Mouse (Mus musculus) ES-Bruce4 (cell line): ENCODE measurements around the gene Mybpc2. TPM values are rescaled to one million over a fixed set of nuclear protein-coding genes. Genes with fewer than 3 reads are reported as not detected.

ENCODE experiments used
- H3K27ac ChIP-seq: 2 replicates; pipeline ENCODE4 v1.5.1; 2012; ENCODE audit warnings: low read length, inconsistent platforms; ENCODE audit not compliant: insufficient read depth
- H3K27me3 ChIP-seq: 2 replicates; pipeline ENCODE4 v1.6.1; 2012; ENCODE audit warnings: mild to moderate bottlenecking, low read length, inconsistent platforms; ENCODE audit not compliant: control insufficient read depth, poor library complexity, insufficient read depth, severe bottlenecking
- H3K36me3 ChIP-seq: 2 replicates; pipeline ENCODE4 v1.6.1; 2012; ENCODE audit warnings: inconsistent platforms, mild to moderate bottlenecking, low read length, moderate library complexity; ENCODE audit not compliant: control insufficient read depth, poor library complexity, insufficient read depth, severe bottlenecking
- H3K4me1 ChIP-seq: one replicate; pipeline ENCODE4 v1.8.1; 2011; ENCODE audit warnings: low read length; ENCODE audit not compliant: control insufficient read depth, insufficient read depth
- H3K4me3 ChIP-seq: 2 replicates; pipeline ENCODE4 v1.5.1; 2011; ENCODE audit warnings: low read depth, mild to moderate bottlenecking, low read length
- H3K9ac ChIP-seq: 2 replicates; pipeline ENCODE4 v1.6.1; 2012; ENCODE audit warnings: low read depth, mild to moderate bottlenecking, inconsistent platforms; ENCODE audit not compliant: poor library complexity, severe bottlenecking
- H3K9me3 ChIP-seq: replicated peaks from 2 replicates; pipeline ENCODE4 v1.6.1; 2012; ENCODE audit warnings: mild to moderate bottlenecking, low read length, inconsistent platforms; ENCODE audit not compliant: control insufficient read depth, poor library complexity, insufficient read depth, severe bottlenecking
- CTCF ChIP-seq: IDR thresholded peaks from one replicate; pipeline ENCODE4 v1.8.1; 2011; ENCODE audit warnings: low read depth, low read length
- EP300 ChIP-seq: IDR thresholded peaks from 2 replicates; pipeline ENCODE4 v1.6.1; 2011; ENCODE audit warnings: low read depth, low read length; ENCODE audit not compliant: insufficient read depth
- POLR2A ChIP-seq: IDR thresholded peaks from one replicate; pipeline ENCODE4 v1.8.1; 2011; ENCODE audit warnings: low read length; ENCODE audit not compliant: insufficient read depth
- polyA plus RNA-seq: library from polyadenylated mRNA; stranded (reverse); fragments of >200 nt; gene quantifications from 2 replicates; pipeline ENCODE4 v1.2.4, GENCODE M21; 2011; ENCODE audit warnings: low read depth; ENCODE audit not compliant: missing spikeins, insufficient read depth, insufficient read length

Mybpc2 gene
- polyA plus RNA-seq, 1 experiment, result 2.5 TPM

DNA sequence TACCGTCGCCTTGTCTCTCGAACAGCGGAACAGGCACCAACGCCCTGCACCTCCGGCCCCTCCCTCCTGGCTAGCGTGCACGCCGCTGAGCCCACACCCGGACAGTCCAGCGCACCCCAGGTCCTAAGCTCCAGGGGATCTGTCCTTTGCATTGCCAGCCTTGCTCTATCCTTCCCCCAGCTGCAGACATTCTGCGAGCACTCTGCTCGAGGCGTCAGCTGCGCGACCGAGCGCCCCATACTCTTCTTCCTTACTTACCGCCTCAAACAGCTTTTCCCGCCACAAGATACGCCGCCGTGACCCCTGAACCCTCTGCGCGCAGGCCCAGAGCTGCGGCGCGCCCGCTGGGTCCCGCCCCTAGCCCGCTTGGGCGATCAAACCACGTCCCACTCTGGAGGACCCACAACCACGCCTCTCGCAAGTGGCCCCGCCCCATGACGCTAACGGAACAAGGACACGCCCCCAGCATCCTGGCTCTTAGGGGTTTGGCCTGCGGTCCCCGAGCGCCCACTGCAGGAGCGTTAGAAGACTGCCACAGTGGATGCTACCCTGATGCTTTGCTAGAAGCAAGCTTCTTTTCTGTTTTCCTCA is 24.1 kb upstream of the Mybpc2 start, which contains the start of gene Pold1:
Pold1 (minus strand) TSS at position 353 of the 591 bp plus-strand sequence.
- H3K9me3 ChIP-seq, result no peaks in the 10 kb centered on the region
- H3K9ac ChIP-seq, result peak within 1 kb of the TSS; percentile 42
- peak within 1 kb of the TSS; percentile 76 for H3K4me3 ChIP-seq
- TF ChIP-seq CTCF (peak; percentile 77), EP300 (no peak), POLR2A (peak; percentile 64)
- peaks cover 5% of the 10 kb centered on the region for H3K4me1 ChIP-seq
- H3K36me3 ChIP-seq, result peaks cover 12% of the 10 kb centered on the region
- peak within 1 kb of the TSS; percentile 23; the same call in 1 of the 2 replicates for H3K27ac ChIP-seq
- no peaks in the 10 kb centered on the region for H3K27me3 ChIP-seq

DNA sequence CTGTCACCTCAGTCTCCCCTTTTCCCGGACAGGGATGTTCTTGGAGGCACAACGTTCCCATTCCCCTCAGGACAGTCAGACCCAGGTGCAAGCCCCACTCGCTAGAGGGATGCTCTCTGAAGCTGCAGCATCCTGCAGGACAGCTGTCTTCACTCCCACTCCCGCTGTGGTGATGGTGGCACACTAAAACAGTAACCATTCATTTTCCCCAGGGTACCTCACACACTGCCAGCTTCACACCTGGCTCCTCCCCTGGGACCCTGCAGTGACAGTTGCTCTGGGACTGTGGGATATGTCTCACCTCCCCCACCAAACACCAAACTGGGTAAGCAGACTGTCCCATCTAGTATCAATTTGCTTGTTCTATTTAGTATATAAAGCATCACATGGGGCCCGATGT is 23.3 kb upstream of the Mybpc2 start:
- peak overlapping the region; percentile 76 for H3K4me3 ChIP-seq
- peaks cover 5% of the 10 kb centered on the region for H3K4me1 ChIP-seq
- H3K27me3 ChIP-seq, result no peaks in the 10 kb centered on the region
- H3K27ac ChIP-seq, result no peak overlapping the region
- peaks cover 13% of the 10 kb centered on the region for H3K36me3 ChIP-seq
- no peak for TF ChIP-seq CTCF
- no peak for TF ChIP-seq EP300
- no peak for TF ChIP-seq POLR2A
- peak overlapping the region; percentile 42 for H3K9ac ChIP-seq
- no peaks in the 10 kb centered on the region for H3K9me3 ChIP-seq

DNA sequence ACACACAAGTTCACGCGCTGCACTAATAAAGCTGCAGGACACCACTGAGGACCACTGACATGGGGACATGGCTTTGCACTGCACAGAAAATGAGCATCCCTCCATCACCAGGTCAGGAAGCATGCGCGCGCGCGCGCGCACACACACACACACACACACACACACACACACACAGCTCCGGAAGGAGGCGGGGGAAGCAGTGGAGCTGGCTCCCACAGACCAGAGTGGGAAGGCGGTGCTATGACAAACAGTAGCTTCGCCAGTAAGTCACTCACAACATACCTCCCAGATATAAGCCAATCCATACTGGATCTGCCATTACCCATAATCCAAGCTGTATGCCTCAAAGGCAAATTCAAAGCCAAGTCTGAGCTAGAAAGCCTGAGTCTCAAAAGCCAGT is 22.6 kb upstream of the Mybpc2 start:
- H3K27me3 ChIP-seq, result no peaks in the 10 kb centered on the region
- no peaks in the 10 kb centered on the region for H3K9me3 ChIP-seq
- no peak overlapping the region for H3K27ac ChIP-seq
- no peaks in the 10 kb centered on the region for H3K4me1 ChIP-seq
- H3K36me3 ChIP-seq, result peaks cover 15% of the 10 kb centered on the region
- peak overlapping the region; percentile 42 for H3K9ac ChIP-seq
- TF ChIP-seq CTCF (no peak), EP300 (no peak), POLR2A (no peak)
- H3K4me3 ChIP-seq, result no peak overlapping the region

DNA sequence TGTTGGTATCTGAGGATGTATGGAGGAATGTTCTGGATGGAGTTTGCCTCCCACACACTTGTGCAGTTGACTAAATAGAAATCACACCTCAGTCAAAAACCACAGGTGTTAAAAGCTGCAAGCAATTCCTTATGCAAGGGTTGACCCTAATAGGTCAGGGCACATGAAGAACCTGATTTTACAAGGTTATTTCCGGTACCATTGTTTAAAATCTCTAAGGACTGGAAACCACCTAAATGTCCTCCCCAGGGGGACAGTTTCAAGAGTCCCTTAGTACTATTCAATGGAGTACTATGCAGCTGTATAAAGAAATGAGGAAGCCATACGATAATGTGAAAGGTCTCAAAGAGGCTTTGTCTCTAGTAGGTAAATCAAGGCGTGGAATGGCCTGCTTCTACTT is 21.8 kb upstream of the Mybpc2 start:
- no peak for TF ChIP-seq EP300
- TF ChIP-seq POLR2A, result no peak
- no peak for TF ChIP-seq CTCF
- Histone ChIP-seq H3K9ac (no peak overlapping the region), H3K36me3 (peaks cover 21% of the 10 kb centered on the region), H3K4me3 (no peak overlapping the region), H3K4me1 (no peaks in the 10 kb centered on the region), H3K27ac (no peak overlapping the region), H3K9me3 (no peaks in the 10 kb centered on the region), H3K27me3 (no peaks in the 10 kb centered on the region)

DNA sequence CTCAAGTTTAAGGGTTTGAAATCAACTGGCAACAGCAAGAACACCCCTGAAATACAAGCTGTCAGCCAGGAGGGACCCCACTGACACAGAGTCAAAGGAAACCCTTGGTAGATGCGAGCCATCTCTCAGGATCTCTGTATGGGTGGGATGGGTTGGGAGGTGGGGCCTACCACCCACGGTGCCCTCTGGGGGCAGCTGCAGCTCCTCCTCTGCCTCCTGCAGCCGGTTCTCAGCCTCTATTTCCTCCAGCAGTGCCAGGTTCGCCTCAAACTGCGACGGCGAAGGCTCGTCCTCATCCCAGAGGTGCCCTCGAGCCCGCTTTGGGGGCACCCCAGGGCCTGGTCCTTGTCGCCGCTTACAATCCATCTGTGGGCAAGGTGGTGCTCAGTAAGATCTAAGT is 18.6 kb upstream of the Mybpc2 start:
- H3K27me3 ChIP-seq, result no peaks in the 10 kb centered on the region
- no peak overlapping the region for H3K27ac ChIP-seq
- peaks cover 25% of the 10 kb centered on the region for H3K36me3 ChIP-seq
- H3K9me3 ChIP-seq, result no peaks in the 10 kb centered on the region
- no peaks in the 10 kb centered on the region for H3K4me1 ChIP-seq
- H3K9ac ChIP-seq, result no peak overlapping the region
- no peak overlapping the region for H3K4me3 ChIP-seq
- TF ChIP-seq CTCF (no peak), EP300 (no peak), POLR2A (no peak)

DNA sequence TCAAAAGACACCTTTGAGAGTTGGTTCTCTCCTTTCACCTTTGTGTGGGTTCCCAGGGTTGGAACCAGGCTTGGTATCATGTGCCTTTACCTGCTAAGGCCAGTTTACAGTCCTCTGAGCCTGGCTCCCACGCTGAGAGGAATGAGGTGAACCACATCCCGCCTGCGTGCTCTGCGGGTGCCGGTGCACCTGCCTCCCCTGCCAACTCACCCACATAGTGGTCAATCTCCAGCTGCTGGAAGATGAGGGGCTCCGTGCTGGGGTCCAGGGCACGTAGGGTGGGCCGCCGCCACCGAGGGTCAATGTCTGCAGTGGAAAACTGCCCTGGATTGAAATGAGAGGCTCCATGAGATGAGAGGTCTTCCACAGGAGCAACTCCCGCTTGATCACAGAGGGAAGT is 18.1 kb upstream of the Mybpc2 start:
- TF ChIP-seq POLR2A (no peak), CTCF (no peak)
- Histone ChIP-seq H3K4me1 (no peaks in the 10 kb centered on the region), H3K9me3 (no peaks in the 10 kb centered on the region), H3K27me3 (no peaks in the 10 kb centered on the region), H3K36me3 (peaks cover 30% of the 10 kb centered on the region), H3K27ac (no peak overlapping the region), H3K4me3 (no peak overlapping the region), H3K9ac (no peak overlapping the region)
